Mouse (Mus musculus) hindbrain, embryonic 12.5 days (tissue): Measurements from ENCODE around the gene Lyrm1. TPM values are rescaled to one million over a fixed set of nuclear protein-coding genes. Genes with fewer than 3 reads are reported as not detected.

Experiments used
- ATAC-seq: fragments of 200-750 bp; cut with Nextera tagmentation; 2 replicates; pipeline ENCODE4 v1.8.0; 2017; ENCODE audit warnings: moderate TSS enrichment; ENCODE audit not compliant: low FRiP score
- H3K27ac ChIP-seq: fragments of 300-500 bp; sonication (generic); 2 replicates; pipeline ENCODE4 v1.5.1; 2016; ENCODE audit warnings: mild to moderate bottlenecking
- H3K27me3 ChIP-seq: fragments of 300-500 bp; sonication (generic); 2 replicates; pipeline ENCODE4 v1.6.1; 2016; ENCODE audit warnings: mild to moderate bottlenecking
- H3K36me3 ChIP-seq: fragments of 300-500 bp; sonication (generic); 2 replicates; pipeline ENCODE4 v1.6.1; 2016; ENCODE audit warnings: mild to moderate bottlenecking
- H3K4me1 ChIP-seq: fragments of 300-500 bp; sonication (generic); 2 replicates; pipeline ENCODE4 v1.6.1; 2016
- H3K4me2 ChIP-seq: fragments of 300-500 bp; sonication (generic); replicated peaks from 2 replicates; pipeline ENCODE4 v1.6.1; 2016; ENCODE audit warnings: mild to moderate bottlenecking
- H3K4me3 ChIP-seq: fragments of 300-500 bp; sonication (generic); 2 replicates; pipeline ENCODE4 v1.5.1; 2016; ENCODE audit warnings: mild to moderate bottlenecking
- H3K9ac ChIP-seq: fragments of 300-500 bp; sonication (generic); 2 replicates; pipeline ENCODE4 v1.6.1; 2016; ENCODE audit warnings: mild to moderate bottlenecking, moderate library complexity
- H3K9me3 ChIP-seq: fragments of 300-500 bp; sonication (generic); replicated peaks from 2 replicates; pipeline ENCODE4 v1.6.1; 2016; ENCODE audit warnings: mild to moderate bottlenecking
- WGBS: fragments of 180-500 bp; shearing (Covaris S2); methylation state at CpG from one replicate; pipeline ENCODE4 v1.1.7; 2016; 5-methylcytosine and 5-hydroxymethylcytosine counted together
- polyA plus RNA-seq: library from polyadenylated mRNA; unstranded; fragments of >200 nt; fragmentation: Nextera tagmentation; extraction: Ambion mirVana; gene quantifications from 2 replicates; pipeline ENCODE4 v1.2.1, GENCODE M21; 2016

Lyrm1 gene
- polyA plus RNA-seq: 14.0 and 15.2 TPM in 2 replicates

- Histone ChIP-seq H3K9me3 (no peaks in the 10 kb centered on the region), H3K4me3 (peak within 1 kb of the TSS; percentile 70), H3K36me3 (no peaks in the 10 kb centered on the region), H3K4me2 (peak within 1 kb of the TSS; percentile 73), H3K4me1 (peaks cover 22% of the 10 kb centered on the region), H3K9ac (peak within 1 kb of the TSS; percentile 87), H3K27me3 (no peaks in the 10 kb centered on the region), H3K27ac (peak within 1 kb of the TSS; percentile 96)
- WGBS: under 1% methylated on average over 63 of the region's 63 CpGs
- peak; percentile 98 for ATAC-seq
These were observed at the start of gene Lyrm1, which contains the start of gene Dcun1d3 for GRCm38 (mm10) chr7:119895639-119896512. Gene Lyrm1, plus strand, starts transcription at chr7:119895861. Gene Dcun1d3, minus strand, starts transcription at chr7:119896298.

- Histone ChIP-seq H3K4me1 (no peaks in the 10 kb centered on the region), H3K9ac (no peak overlapping the region), H3K9me3 (no peaks in the 10 kb centered on the region), H3K4me2 (no peak overlapping the region), H3K4me3 (no peak overlapping the region), H3K27me3 (no peaks in the 10 kb centered on the region), H3K36me3 (0 out of 2 replicates have a peak, but pooled peaks cover 2% of the 10 kb centered on the region), H3K27ac (no peak overlapping the region)
- WGBS: 91% methylated on average over 2 of the region's 2 CpGs
- ATAC-seq: no peak
These were observed 48.3 kb upstream of the Lyrm1 start for GRCm38 (mm10) chr7:119847396-119847795.

- Histone ChIP-seq H3K9ac (no peak overlapping the region), H3K27me3 (no peaks in the 10 kb centered on the region), H3K27ac (no peak overlapping the region), H3K4me2 (no peak overlapping the region), H3K9me3 (no peaks in the 10 kb centered on the region), H3K4me1 (no peaks in the 10 kb centered on the region), H3K36me3 (peaks cover 6% of the 10 kb centered on the region; the same call in 1 of the 2 replicates), H3K4me3 (no peak overlapping the region)
- WGBS: 3% methylated on average over 1 of the region's 1 CpGs
- no peak for ATAC-seq
These were observed 46.6 kb upstream of the Lyrm1 start for GRCm38 (mm10) chr7:119849096-119849495.

GRCm38 (mm10) chr7:119850737-119851136, 44.9 kb upstream of the Lyrm1 start:
- no peaks in the 10 kb centered on the region for H3K27me3 ChIP-seq
- ATAC-seq: no peak
- H3K4me1 ChIP-seq: no peaks in the 10 kb centered on the region
- H3K9me3 ChIP-seq: no peaks in the 10 kb centered on the region
- no peak overlapping the region for H3K9ac ChIP-seq
- H3K4me2 ChIP-seq: no peak overlapping the region
- no peak overlapping the region for H3K27ac ChIP-seq
- no peak overlapping the region for H3K4me3 ChIP-seq
- 79% methylated on average over 5 of the region's 5 CpGs for WGBS
- H3K36me3 ChIP-seq: peaks cover 8% of the 10 kb centered on the region; the same call in 1 of the 2 replicates

GRCm38 (mm10) chr7:119852494-119852893, 43.2 kb upstream of the Lyrm1 start:
- Histone ChIP-seq H3K4me1 (no peaks in the 10 kb centered on the region), H3K4me3 (no peak overlapping the region), H3K9me3 (no peaks in the 10 kb centered on the region), H3K27me3 (no peaks in the 10 kb centered on the region), H3K27ac (no peak overlapping the region), H3K36me3 (peaks cover 10% of the 10 kb centered on the region), H3K9ac (no peak overlapping the region), H3K4me2 (no peak overlapping the region)
- no peak for ATAC-seq

GRCm38 (mm10) chr7:119853186-119853585, 42.5 kb upstream of the Lyrm1 start:
- Histone ChIP-seq H3K4me2 (no peak overlapping the region), H3K36me3 (peaks cover 17% of the 10 kb centered on the region), H3K9me3 (no peaks in the 10 kb centered on the region), H3K4me3 (no peak overlapping the region), H3K4me1 (no peaks in the 10 kb centered on the region), H3K27me3 (no peaks in the 10 kb centered on the region), H3K9ac (no peak overlapping the region), H3K27ac (no peak overlapping the region)
- no peak for ATAC-seq
- WGBS: 100% methylated on average over 1 of the region's 1 CpGs

- Histone ChIP-seq H3K36me3 (peaks cover 22% of the 10 kb centered on the region), H3K4me2 (no peak overlapping the region)
- 97% methylated on average over 2 of the region's 2 CpGs for WGBS
These were observed 41.3 kb upstream of the Lyrm1 start for GRCm38 (mm10) chr7:119854362-119854761.

GRCm38 (mm10) chr7:119855031-119855430, 40.6 kb upstream of the Lyrm1 start:
- ATAC-seq: no peak
- Histone ChIP-seq H3K4me1 (no peaks in the 10 kb centered on the region), H3K36me3 (peaks cover 25% of the 10 kb centered on the region), H3K9me3 (no peaks in the 10 kb centered on the region), H3K4me2 (no peak overlapping the region), H3K27ac (no peak overlapping the region), H3K4me3 (no peak overlapping the region), H3K9ac (no peak overlapping the region), H3K27me3 (no peaks in the 10 kb centered on the region)

More at GRCm38 (mm10) chr7:119854362-119854761, 41.3 kb upstream of the Lyrm1 start:
- H3K27ac ChIP-seq: no peak overlapping the region
- no peak overlapping the region for H3K9ac ChIP-seq
- no peaks in the 10 kb centered on the region for H3K9me3 ChIP-seq
- H3K27me3 ChIP-seq: no peaks in the 10 kb centered on the region
- H3K4me3 ChIP-seq: no peak overlapping the region
- H3K4me1 ChIP-seq: no peaks in the 10 kb centered on the region
- ATAC-seq: no peak

- 81% methylated on average over 6 of the region's 6 CpGs for WGBS
- peaks cover 16% of the 10 kb centered on the region for H3K4me1 ChIP-seq
- no peak for ATAC-seq
- no peaks in the 10 kb centered on the region for H3K27me3 ChIP-seq
- H3K4me3 ChIP-seq: no peak overlapping the region
- H3K9ac ChIP-seq: no peak overlapping the region
- no peaks in the 10 kb centered on the region for H3K9me3 ChIP-seq
- H3K36me3 ChIP-seq: peaks cover 17% of the 10 kb centered on the region
- H3K4me2 ChIP-seq: no peak overlapping the region
- no peak overlapping the region for H3K27ac ChIP-seq
These were observed 36.2 kb upstream of the Lyrm1 start for GRCm38 (mm10) chr7:119859476-119859875.

- WGBS: 85% methylated on average over 3 of the region's 3 CpGs
- no peaks in the 10 kb centered on the region for H3K27me3 ChIP-seq
- peaks cover 17% of the 10 kb centered on the region for H3K36me3 ChIP-seq
- ATAC-seq: no peak
- no peak overlapping the region for H3K4me3 ChIP-seq
- peaks cover 16% of the 10 kb centered on the region for H3K4me1 ChIP-seq
- no peak overlapping the region for H3K27ac ChIP-seq
- no peak overlapping the region for H3K9ac ChIP-seq
- H3K9me3 ChIP-seq: no peaks in the 10 kb centered on the region
- H3K4me2 ChIP-seq: no peak overlapping the region
These were observed 35.5 kb upstream of the Lyrm1 start for GRCm38 (mm10) chr7:119860116-119860515.

- H3K36me3 ChIP-seq: peaks cover 17% of the 10 kb centered on the region
- peaks cover 16% of the 10 kb centered on the region for H3K4me1 ChIP-seq
- no peak overlapping the region for H3K27ac ChIP-seq
- no peaks in the 10 kb centered on the region for H3K9me3 ChIP-seq
- 90% methylated on average over 2 of the region's 2 CpGs for WGBS
- no peaks in the 10 kb centered on the region for H3K27me3 ChIP-seq
- no peak overlapping the region for H3K9ac ChIP-seq
- no peak overlapping the region for H3K4me2 ChIP-seq
- no peak for ATAC-seq
- H3K4me3 ChIP-seq: no peak overlapping the region
These were observed 35.1 kb upstream of the Lyrm1 start for GRCm38 (mm10) chr7:119860554-119860953.

GRCm38 (mm10) chr7:119860971-119861334, 34.7 kb upstream of the Lyrm1 start:
- H3K4me1 ChIP-seq: peaks cover 16% of the 10 kb centered on the region
- H3K9me3 ChIP-seq: no peaks in the 10 kb centered on the region
- H3K9ac ChIP-seq: no peak overlapping the region
- ATAC-seq: no peak
- H3K27ac ChIP-seq: no peak overlapping the region
- no peak overlapping the region for H3K4me2 ChIP-seq
- H3K4me3 ChIP-seq: no peak overlapping the region
- peaks cover 17% of the 10 kb centered on the region for H3K36me3 ChIP-seq
- no peaks in the 10 kb centered on the region for H3K27me3 ChIP-seq
